In the genomic region with DNA sequence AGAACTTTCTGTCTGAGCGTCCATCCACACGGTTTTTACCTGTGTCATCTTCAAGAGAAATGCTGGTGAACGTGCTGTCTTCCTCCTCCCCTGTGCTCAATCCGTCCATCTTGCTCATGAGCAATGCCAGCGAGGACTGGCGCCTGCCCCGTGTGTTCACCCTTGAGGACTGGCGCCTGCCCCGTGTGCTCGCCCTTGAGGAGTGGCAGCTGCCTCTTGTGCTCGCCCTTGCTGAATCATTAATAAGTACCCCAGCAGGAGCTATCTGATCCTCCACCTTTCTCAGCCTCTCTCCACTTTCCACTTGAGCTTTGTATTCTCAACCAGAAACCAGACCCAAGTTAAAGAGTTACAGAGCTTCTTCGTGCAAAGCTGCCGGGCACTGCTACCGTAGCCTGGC, we compare ENCODE assay signal across 8 mouse cellular contexts. TPM values are rescaled to one million over a fixed set of nuclear protein-coding genes. Genes with fewer than 3 reads are reported as not detected.
DNase-seq lines count a peak whose midpoint lies in the region; ATAC-seq and TF ChIP-seq lines count a peak whose summit lies in the region.

Scoc (minus strand) TSS at position 170 of the 400 bp plus-strand sequence.

- no peak for TF ChIP-seq EP300 in CH12.LX (IDR thresholded peaks at IDR 0.05; ENCODE audit: low read length)

- peaks cover 0 to 7% of the 10 kb centered on the region in 2 experiments; a peak in 1 of 4 replicates for H3K4me1 ChIP-seq in CH12.LX (ENCODE audit: control insufficient read depth in 1 of 2, insufficient read depth in 2 of 2)
- H3K4me1 ChIP-seq in bone marrow, adult 2 months (ENCODE audit: control insufficient read depth, insufficient read depth, low read length), result no peaks in the 10 kb centered on the region
- H3K4me1 ChIP-seq in intestine, postnatal 0 days (replicated peaks; ENCODE audit: control insufficient read depth, insufficient read depth, low read length), result no peaks in the 10 kb centered on the region
- H3K4me1 ChIP-seq in limb, embryonic 15.5 days, result no peaks in the 10 kb centered on the region
- H3K4me1 ChIP-seq in neural tube, embryonic 15.5 days, result no peaks in the 10 kb centered on the region

- dilution Hi-C loops in CH12.LX (cut with MboI; ENCODE audit: extremely low pct_ligation_motif_present, extremely low pct_unique_long_range_greater_than_20kb, low sequenced_read_pairs), result no loop called here

- H3K9ac ChIP-seq in CH12.LX (ENCODE audit: insufficient read depth, low read depth), result no peak within 1 kb of the TSS
- H3K9ac ChIP-seq in intestine, postnatal 0 days (ENCODE audit: low read depth, low read length), result no peak within 1 kb of the TSS
- no peak within 1 kb of the TSS for H3K9ac ChIP-seq in limb, embryonic 15.5 days
- H3K9ac ChIP-seq in neural tube, embryonic 15.5 days (replicated peaks), result no peak within 1 kb of the TSS

- no peak for TF ChIP-seq RAD21 in CH12.LX (IDR thresholded peaks at IDR 0.05; ENCODE audit: low read depth, low read length)

- peak; percentile 91 for ATAC-seq in intestine, postnatal 0 days
- no peak for ATAC-seq in limb, embryonic 15.5 days (ENCODE audit: insufficient number of reproducible peaks, low FRiP score, low TSS enrichment, low read depth)
- no peak for ATAC-seq in neural tube, embryonic 15.5 days (ENCODE audit: low FRiP score)

- no peaks in the 10 kb centered on the region for H3K36me3 ChIP-seq in CH12.LX (replicated peaks in 1 of 2; ENCODE audit: control insufficient read depth in 1 of 2, insufficient read depth in 1 of 2, low read length in 1 of 2)
- H3K36me3 ChIP-seq in intestine, postnatal 0 days (ENCODE audit: control insufficient read depth, insufficient read depth), result no peaks in the 10 kb centered on the region
- H3K36me3 ChIP-seq in limb, embryonic 15.5 days, result no peaks in the 10 kb centered on the region
- H3K36me3 ChIP-seq in neural tube, embryonic 15.5 days, result no peaks in the 10 kb centered on the region

- in situ Hi-C loops in CH12.LX (cut with MboI; ENCODE audit: low pct_ligation_motif_present, low pct_unique_long_range_greater_than_20kb, low sequenced_read_pairs), result no loop called here

- H3K4me2 ChIP-seq in CH12.LX (ENCODE audit: insufficient read depth, low read depth, poor library complexity, severe bottlenecking), result no peak within 1 kb of the TSS
- peak within 1 kb of the TSS; percentile 47 for H3K4me2 ChIP-seq in intestine, postnatal 0 days (replicated peaks; ENCODE audit: low read depth)
- H3K4me2 ChIP-seq in limb, embryonic 15.5 days, result no peak within 1 kb of the TSS
- no peak within 1 kb of the TSS for H3K4me2 ChIP-seq in neural tube, embryonic 15.5 days

- TF ChIP-seq CTCF in CH12.LX (conservative IDR thresholded peaks at IDR 0.05 in 1 of 2, IDR thresholded peaks at IDR 0.05 in 1 of 2; ENCODE audit: low read depth in 2 of 2, low read length in 2 of 2), result no peak
- TF ChIP-seq CTCF in bone marrow, adult 2 months (IDR thresholded peaks at IDR 0.05; ENCODE audit: control insufficient read depth, insufficient read depth, low read length), result no peak
- no peak for TF ChIP-seq CTCF in intestine, postnatal 0 days (IDR thresholded peaks at IDR 0.05; ENCODE audit: low read depth)

- peaks cover 6% of the 10 kb centered on the region for H3K9me3 ChIP-seq in CH12.LX (replicated peaks; ENCODE audit: low read length)
- H3K9me3 ChIP-seq in intestine, postnatal 0 days (ENCODE audit: control insufficient read depth), result no peaks in the 10 kb centered on the region
- H3K9me3 ChIP-seq in limb, embryonic 15.5 days, result no peaks in the 10 kb centered on the region
- H3K9me3 ChIP-seq in neural tube, embryonic 15.5 days (replicated peaks), result no peaks in the 10 kb centered on the region

- no peak within 1 kb of the TSS for H3K27ac ChIP-seq in CH12.LX (ENCODE audit: insufficient read depth, low read depth)
- no peak within 1 kb of the TSS for H3K27ac ChIP-seq in bone marrow, adult 2 months (ENCODE audit: control insufficient read depth, insufficient read depth, low read depth, low read length, poor library complexity)
- peak within 1 kb of the TSS; percentile 81 for H3K27ac ChIP-seq in intestine, postnatal 0 days (ENCODE audit: low read depth, low read length)
- H3K27ac ChIP-seq in limb, embryonic 15.5 days, result no peak within 1 kb of the TSS
- H3K27ac ChIP-seq in neural tube, embryonic 15.5 days (replicated peaks), result no peak within 1 kb of the TSS

- H3K4me3 ChIP-seq in CH12.LX (replicated peaks in 1 of 3; ENCODE audit: low read depth in 2 of 3, low read length in 2 of 3, poor library complexity in 1 of 3), result no peak within 1 kb of the TSS
- no peak within 1 kb of the TSS for H3K4me3 ChIP-seq in bone marrow, adult 2 months (replicated peaks; ENCODE audit: control insufficient read depth, low read depth, low read length)
- H3K4me3 ChIP-seq in intestine, postnatal 0 days (ENCODE audit: low read depth, low read length), result peak within 1 kb of the TSS; percentile 22
- H3K4me3 ChIP-seq in limb, embryonic 15.5 days, result no peak within 1 kb of the TSS
- no peak within 1 kb of the TSS for H3K4me3 ChIP-seq in neural tube, embryonic 15.5 days (replicated peaks)

- no peak for TF ChIP-seq POLR2A in CH12.LX (IDR thresholded peaks at IDR 0.05; ENCODE audit: low read depth, low read length)
- TF ChIP-seq POLR2A in bone marrow, adult 2 months (IDR thresholded peaks at IDR 0.05; ENCODE audit: borderline replicate concordance, control insufficient read depth, low read depth, low read length), result no peak

- WGBS in bone marrow, adult 2 months, result 77% methylated on average over 14 of the region's 14 CpGs
- WGBS in intestine, postnatal 0 days, result 51% methylated on average over 14 of the region's 14 CpGs
- WGBS in limb, embryonic 15.5 days, result 84% methylated on average over 14 of the region's 14 CpGs
- 87% methylated on average over 14 of the region's 14 CpGs for WGBS in neural tube, embryonic 15.5 days

- peaks cover 3% of the 10 kb centered on the region for H3K27me3 ChIP-seq in CH12.LX (replicated peaks)
- H3K27me3 ChIP-seq in intestine, postnatal 0 days (replicated peaks; ENCODE audit: control insufficient read depth, insufficient read depth, low read length), result no peaks in the 10 kb centered on the region
- H3K27me3 ChIP-seq in limb, embryonic 15.5 days, result no peaks in the 10 kb centered on the region
- no peaks in the 10 kb centered on the region for H3K27me3 ChIP-seq in neural tube, embryonic 15.5 days (replicated peaks)

- H3K79me2 ChIP-seq in CH12.LX (replicated peaks; ENCODE audit: control insufficient read depth, extremely low read depth, insufficient read depth, poor library complexity, severe bottlenecking), result no peaks in the 10 kb centered on the region

- DNase-seq in CH12.LX (ENCODE audit: extremely low read depth), result no peak
- DNase-seq in gastrocnemius, postnatal 4 days (ENCODE audit: low spot score in 2 of 2), result no peak
- no peak for DNase-seq in cerebellum, postnatal 25 days
- no peak for DNase-seq in spleen, postnatal 36 days (ENCODE audit: low spot score in 2 of 2)

TF ChIP-seq in CH12.LX, 34 proteins besides CTCF, POLR2A, EP300 and RAD21:
- TF ChIP-seq E2F4 (IDR thresholded peaks at IDR 0.05; ENCODE audit: insufficient replicate concordance, low read depth, low read length) (no peak), MXI1 (IDR thresholded peaks at IDR 0.05; ENCODE audit: low read depth, low read length) (no peak)

RNA-seq across cellular contexts. Expression of gene Scoc, which starts in this region (rescaled TPM):
- total RNA-seq in CH12.LX (2012; rRNA removed), result 28.9 and 37.8 TPM in 2 replicates
- 79.7 and 85.9 TPM in 2 replicates for total RNA-seq in CH12.LX (2014; rRNA removed)
- 25.4 and 34.5 TPM in 2 replicates for polyA plus RNA-seq in CH12.LX (2012; ENCODE audit: insufficient read length, low read depth)
- polyA plus RNA-seq in bone marrow, adult 2 months (2011; ENCODE audit: insufficient read depth, insufficient read length, low replicate concordance, missing spikeins), result 34.0 and 51.9 TPM in 2 replicates
- total RNA-seq in gastrocnemius, postnatal 4 days (2021), result 10 to 100 TPM; 40.3 to 49.4 TPM
- polyA plus RNA-seq in intestine, postnatal 0 days (2015; fragmentation: Nextera tagmentation; extraction: Ambion mirVana), result 90.6 and 97.8 TPM in 2 replicates
- polyA plus RNA-seq in limb, embryonic 15.5 days (2015; fragmentation: Nextera tagmentation; extraction: Ambion mirVana), result 96.1 and 112 TPM in 2 replicates
- polyA plus RNA-seq in neural tube, embryonic 15.5 days (2015; fragmentation: Nextera tagmentation; extraction: Ambion mirVana), result 272 and 290 TPM in 2 replicates
